Mouse (Mus musculus): ENCODE measurements around the gene 2210408I21Rik. TPM values are rescaled to one million over a fixed set of nuclear protein-coding genes. Genes with fewer than 3 reads are reported as not detected.

The 2210408I21Rik gene
- polyA plus RNA-seq, 1 experiment from 2014 or later, result 4.9 TPM

DNA sequence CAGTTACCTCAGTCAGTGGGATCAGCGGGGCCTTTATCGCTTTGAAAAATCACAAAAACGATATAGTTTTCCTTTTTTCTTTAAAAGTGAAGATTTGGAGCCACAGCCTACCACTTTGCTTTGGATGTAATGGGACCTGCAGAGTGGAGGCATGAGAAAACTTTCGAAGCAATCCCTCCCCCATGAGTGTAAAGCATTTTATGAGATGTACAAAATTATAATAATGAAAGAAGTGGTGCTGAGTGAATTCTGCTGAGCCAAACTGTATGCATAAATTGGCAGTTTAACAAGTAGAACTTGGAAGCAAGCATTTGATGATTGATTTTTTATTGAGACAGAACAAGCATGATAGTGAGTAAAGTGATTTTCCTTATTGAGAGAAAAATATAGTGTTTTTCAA lies 250.7 kb downstream of the 2210408I21Rik start:
- Histone ChIP-seq H3K36me3 (ENCODE audit: control insufficient read depth, insufficient read depth, low read length) (no peaks in the 10 kb centered on the region), H3K27me3 (replicated peaks; ENCODE audit: control insufficient read depth, insufficient read depth, low read length) (no peaks in the 10 kb centered on the region), H3K4me2 (ENCODE audit: low read depth, low read length) (no peak overlapping the region), H3K9ac (ENCODE audit: low read depth, low read length) (no peak overlapping the region), H3K27ac (ENCODE audit: low read length) (no peak overlapping the region), H3K4me1 (ENCODE audit: control insufficient read depth, insufficient read depth, low read length) (no peaks in the 10 kb centered on the region), H3K4me3 (ENCODE audit: low read length) (no peak overlapping the region), H3K9me3 (ENCODE audit: control insufficient read depth, low read length) (no peaks in the 10 kb centered on the region)
- ATAC-seq, result no peak
- 83% methylated on average over 4 of the region's 4 CpGs for WGBS

- no peaks in the 10 kb centered on the region for H3K4me1 ChIP-seq (ENCODE audit: control insufficient read depth, insufficient read depth, low read length)
- no peak for ATAC-seq
- H3K36me3 ChIP-seq (ENCODE audit: control insufficient read depth, insufficient read depth, low read length), result no peaks in the 10 kb centered on the region
- no peak overlapping the region for H3K4me3 ChIP-seq (ENCODE audit: low read length)
- H3K27me3 ChIP-seq (replicated peaks; ENCODE audit: control insufficient read depth, insufficient read depth, low read length), result no peaks in the 10 kb centered on the region
- no peaks in the 10 kb centered on the region for H3K9me3 ChIP-seq (ENCODE audit: control insufficient read depth, low read length)
- no peak overlapping the region for H3K9ac ChIP-seq (ENCODE audit: low read depth, low read length)
- no peak overlapping the region for H3K4me2 ChIP-seq (ENCODE audit: low read depth, low read length)
- 78% methylated on average over 4 of the region's 4 CpGs for WGBS
- H3K27ac ChIP-seq (ENCODE audit: low read length), result no peak overlapping the region
Observed at GRCm38 (mm10) chr13:77388148-77388547, 252.8 kb downstream of the 2210408I21Rik start.

- Histone ChIP-seq H3K27ac (ENCODE audit: low read length) (no peak overlapping the region), H3K9ac (ENCODE audit: low read depth, low read length) (no peak overlapping the region), H3K4me3 (ENCODE audit: low read length) (no peak overlapping the region), H3K4me1 (ENCODE audit: control insufficient read depth, insufficient read depth, low read length) (no peaks in the 10 kb centered on the region), H3K36me3 (ENCODE audit: control insufficient read depth, insufficient read depth, low read length) (no peaks in the 10 kb centered on the region), H3K9me3 (ENCODE audit: control insufficient read depth, low read length) (no peaks in the 10 kb centered on the region), H3K4me2 (ENCODE audit: low read depth, low read length) (no peak overlapping the region), H3K27me3 (replicated peaks; ENCODE audit: control insufficient read depth, insufficient read depth, low read length) (no peaks in the 10 kb centered on the region)
- no peak for ATAC-seq
Observed at GRCm38 (mm10) chr13:77389209-77389608, 253.9 kb downstream of the 2210408I21Rik start.

- H3K36me3 ChIP-seq (ENCODE audit: control insufficient read depth, insufficient read depth, low read length), result no peaks in the 10 kb centered on the region
Observed at GRCm38 (mm10) chr13:77396374-77396773, 261.0 kb downstream of the 2210408I21Rik start.

GRCm38 (mm10) chr13:77396981-77397380 lies 261.6 kb downstream of the 2210408I21Rik start:
- H3K4me3 ChIP-seq (ENCODE audit: low read length), result no peak overlapping the region
- no peak overlapping the region for H3K9ac ChIP-seq (ENCODE audit: low read depth, low read length)
- no peak overlapping the region for H3K27ac ChIP-seq (ENCODE audit: low read length)
- H3K27me3 ChIP-seq (replicated peaks; ENCODE audit: control insufficient read depth, insufficient read depth, low read length), result no peaks in the 10 kb centered on the region
- H3K4me2 ChIP-seq (ENCODE audit: low read depth, low read length), result no peak overlapping the region
- no peaks in the 10 kb centered on the region for H3K4me1 ChIP-seq (ENCODE audit: control insufficient read depth, insufficient read depth, low read length)
- WGBS, result 72% methylated on average over 5 of the region's 5 CpGs
- no peak for ATAC-seq
- no peaks in the 10 kb centered on the region for H3K9me3 ChIP-seq (ENCODE audit: control insufficient read depth, low read length)
- H3K36me3 ChIP-seq (ENCODE audit: control insufficient read depth, insufficient read depth, low read length), result no peaks in the 10 kb centered on the region

More at GRCm38 (mm10) chr13:77396374-77396773, 261.0 kb downstream of the 2210408I21Rik start:
- 74% methylated on average over 2 of the region's 2 CpGs for WGBS
- Histone ChIP-seq H3K4me2 (ENCODE audit: low read depth, low read length) (no peak overlapping the region), H3K27me3 (replicated peaks; ENCODE audit: control insufficient read depth, insufficient read depth, low read length) (no peaks in the 10 kb centered on the region), H3K4me3 (ENCODE audit: low read length) (no peak overlapping the region), H3K27ac (ENCODE audit: low read length) (no peak overlapping the region), H3K9ac (ENCODE audit: low read depth, low read length) (no peak overlapping the region), H3K9me3 (ENCODE audit: control insufficient read depth, low read length) (no peaks in the 10 kb centered on the region), H3K4me1 (ENCODE audit: control insufficient read depth, insufficient read depth, low read length) (no peaks in the 10 kb centered on the region)
- ATAC-seq, result no peak

DNA sequence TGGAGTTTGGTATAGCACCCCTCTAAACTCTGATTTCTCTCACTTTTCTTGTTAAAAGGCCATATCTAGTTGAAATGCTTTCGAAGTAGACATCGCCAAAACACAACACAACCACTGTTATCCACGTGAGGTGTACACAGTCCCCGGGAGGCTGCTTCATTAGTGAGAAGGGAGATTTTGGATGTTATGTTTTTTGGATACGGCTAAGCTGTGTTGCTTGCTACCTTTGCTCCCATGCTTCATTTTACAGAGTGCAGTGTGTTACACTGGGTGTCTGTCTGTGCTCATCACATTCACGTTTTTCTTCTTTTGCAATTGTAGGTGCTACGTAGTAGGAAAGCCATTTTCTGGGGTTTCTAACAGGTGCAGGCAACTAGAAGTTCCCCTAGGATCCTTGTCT lies 262.3 kb downstream of the 2210408I21Rik start:
- H3K4me3 ChIP-seq (ENCODE audit: low read length), result no peak overlapping the region
- H3K9me3 ChIP-seq (ENCODE audit: control insufficient read depth, low read length), result no peaks in the 10 kb centered on the region
- no peaks in the 10 kb centered on the region for H3K27me3 ChIP-seq (replicated peaks; ENCODE audit: control insufficient read depth, insufficient read depth, low read length)
- H3K4me2 ChIP-seq (ENCODE audit: low read depth, low read length), result no peak overlapping the region
- no peak overlapping the region for H3K27ac ChIP-seq (ENCODE audit: low read length)
- H3K4me1 ChIP-seq (ENCODE audit: control insufficient read depth, insufficient read depth, low read length), result no peaks in the 10 kb centered on the region
- 86% methylated on average over 7 of the region's 7 CpGs for WGBS
- no peaks in the 10 kb centered on the region for H3K36me3 ChIP-seq (ENCODE audit: control insufficient read depth, insufficient read depth, low read length)
- no peak for ATAC-seq
- H3K9ac ChIP-seq (ENCODE audit: low read depth, low read length), result no peak overlapping the region

DNA sequence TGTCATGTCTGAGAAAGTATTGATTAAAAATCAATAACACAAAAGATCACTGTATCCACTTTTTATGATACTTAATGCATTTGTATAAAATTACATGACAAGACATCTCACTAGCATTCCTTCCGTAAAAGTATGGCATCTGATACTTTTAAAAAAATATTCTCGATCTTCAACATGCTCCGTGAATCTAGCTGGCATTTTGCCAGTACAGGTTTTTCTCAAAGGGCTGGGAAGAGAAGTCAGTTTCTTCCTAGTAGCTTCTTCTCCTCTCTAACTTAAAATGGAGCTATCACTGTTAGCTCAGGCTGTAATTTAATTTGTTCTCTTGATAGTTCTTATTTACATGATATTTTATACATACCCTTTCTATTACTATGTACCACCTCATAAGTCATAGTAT lies 263.1 kb downstream of the 2210408I21Rik start:
- no peaks in the 10 kb centered on the region for H3K27me3 ChIP-seq (replicated peaks; ENCODE audit: control insufficient read depth, insufficient read depth, low read length)
- no peak overlapping the region for H3K4me2 ChIP-seq (ENCODE audit: low read depth, low read length)
- no peak overlapping the region for H3K4me3 ChIP-seq (ENCODE audit: low read length)
- 71% methylated on average over 3 of the region's 3 CpGs for WGBS
- no peak overlapping the region for H3K9ac ChIP-seq (ENCODE audit: low read depth, low read length)
- H3K4me1 ChIP-seq (ENCODE audit: control insufficient read depth, insufficient read depth, low read length), result no peaks in the 10 kb centered on the region
- H3K27ac ChIP-seq (ENCODE audit: low read length), result no peak overlapping the region
- ATAC-seq, result no peak
- H3K9me3 ChIP-seq (ENCODE audit: control insufficient read depth, low read length), result no peaks in the 10 kb centered on the region
- no peaks in the 10 kb centered on the region for H3K36me3 ChIP-seq (ENCODE audit: control insufficient read depth, insufficient read depth, low read length)

DNA sequence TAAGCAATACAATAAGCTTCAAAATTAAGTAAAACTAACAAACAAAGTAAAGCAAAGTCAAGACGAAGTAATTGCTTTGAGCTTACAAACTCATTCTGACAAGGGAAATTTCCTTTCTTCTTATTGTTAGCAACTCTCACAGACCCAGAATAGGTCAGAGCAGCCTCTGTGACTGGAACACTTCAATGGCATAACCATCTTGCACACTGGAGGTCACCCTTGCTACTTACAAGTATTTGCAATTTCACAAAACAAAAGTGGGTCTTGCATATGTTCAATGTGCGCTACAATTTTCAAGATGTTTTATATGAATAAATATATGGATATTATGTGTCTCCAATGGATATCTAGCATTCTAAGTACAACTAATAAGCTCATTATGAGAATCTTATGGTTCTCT lies 265.4 kb downstream of the 2210408I21Rik start:
- Histone ChIP-seq H3K4me3 (ENCODE audit: low read length) (no peak overlapping the region), H3K4me2 (ENCODE audit: low read depth, low read length) (no peak overlapping the region), H3K27ac (ENCODE audit: low read length) (no peak overlapping the region), H3K9me3 (ENCODE audit: control insufficient read depth, low read length) (no peaks in the 10 kb centered on the region), H3K4me1 (ENCODE audit: control insufficient read depth, insufficient read depth, low read length) (no peaks in the 10 kb centered on the region), H3K36me3 (ENCODE audit: control insufficient read depth, insufficient read depth, low read length) (no peaks in the 10 kb centered on the region), H3K9ac (ENCODE audit: low read depth, low read length) (no peak overlapping the region), H3K27me3 (replicated peaks; ENCODE audit: control insufficient read depth, insufficient read depth, low read length) (no peaks in the 10 kb centered on the region)
- no peak for ATAC-seq
- WGBS, result 73% methylated on average over 2 of the region's 2 CpGs

DNA sequence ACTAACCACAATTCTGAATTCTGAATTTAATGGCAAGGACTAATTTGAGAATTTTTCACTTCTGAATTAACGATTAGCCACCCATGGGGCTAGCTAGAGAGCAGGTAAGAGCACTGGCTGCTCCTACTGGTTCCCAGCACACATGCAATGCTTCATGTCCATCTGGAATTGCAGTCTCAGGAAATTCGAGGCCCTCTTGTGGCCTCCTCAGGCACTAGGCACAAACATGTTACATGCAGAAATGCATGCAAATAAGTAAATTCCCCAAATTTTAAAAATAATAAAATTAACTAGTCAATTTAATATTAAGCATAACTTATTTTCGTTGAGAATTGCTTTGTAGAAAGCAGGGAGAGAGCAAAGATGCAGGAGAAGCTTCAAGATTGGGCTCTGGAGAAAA lies 273.2 kb downstream of the 2210408I21Rik start:
- H3K9ac ChIP-seq (ENCODE audit: low read depth, low read length), result no peak overlapping the region
- no peak overlapping the region for H3K4me2 ChIP-seq (ENCODE audit: low read depth, low read length)
- no peaks in the 10 kb centered on the region for H3K27me3 ChIP-seq (replicated peaks; ENCODE audit: control insufficient read depth, insufficient read depth, low read length)
- H3K4me3 ChIP-seq (ENCODE audit: low read length), result no peak overlapping the region
- H3K9me3 ChIP-seq (ENCODE audit: control insufficient read depth, low read length), result no peaks in the 10 kb centered on the region
- H3K36me3 ChIP-seq (ENCODE audit: control insufficient read depth, insufficient read depth, low read length), result no peaks in the 10 kb centered on the region
- H3K4me1 ChIP-seq (ENCODE audit: control insufficient read depth, insufficient read depth, low read length), result no peaks in the 10 kb centered on the region
- WGBS, result 75% methylated on average over 3 of the region's 3 CpGs
- no peak overlapping the region for H3K27ac ChIP-seq (ENCODE audit: low read length)
- no peak for ATAC-seq

DNA sequence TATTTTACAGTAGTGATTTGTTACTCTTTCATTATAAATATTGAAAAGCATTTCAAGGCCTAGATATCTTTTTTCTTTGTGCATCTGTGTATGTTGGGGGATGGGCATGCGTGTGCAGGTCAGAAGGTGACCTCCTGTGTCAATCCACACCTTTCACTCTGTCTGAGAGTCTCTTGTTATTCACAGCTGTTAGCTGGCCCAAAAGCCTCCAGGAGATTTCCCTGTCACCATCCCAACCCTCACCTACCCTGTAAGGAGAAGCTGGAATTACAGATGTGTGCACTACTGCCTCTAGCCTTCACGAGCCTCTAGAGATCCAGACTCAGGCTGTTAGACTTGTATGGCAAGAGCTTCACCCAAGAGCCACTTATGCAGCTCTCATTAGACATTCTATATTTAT lies 274.5 kb downstream of the 2210408I21Rik start:
- WGBS, result 65% methylated on average over 2 of the region's 2 CpGs
- Histone ChIP-seq H3K27ac (ENCODE audit: low read length) (no peak overlapping the region), H3K4me3 (ENCODE audit: low read length) (no peak overlapping the region), H3K4me2 (ENCODE audit: low read depth, low read length) (no peak overlapping the region), H3K4me1 (ENCODE audit: control insufficient read depth, insufficient read depth, low read length) (no peaks in the 10 kb centered on the region), H3K36me3 (ENCODE audit: control insufficient read depth, insufficient read depth, low read length) (no peaks in the 10 kb centered on the region), H3K9me3 (ENCODE audit: control insufficient read depth, low read length) (no peaks in the 10 kb centered on the region), H3K9ac (ENCODE audit: low read depth, low read length) (no peak overlapping the region), H3K27me3 (replicated peaks; ENCODE audit: control insufficient read depth, insufficient read depth, low read length) (no peaks in the 10 kb centered on the region)
- ATAC-seq, result no peak

Data from intestine, embryonic 16.5 days (tissue).